Mouse (Mus musculus) testis, adult 2 months (tissue): Measurements from ENCODE around the gene Sp9. TPM values are rescaled to one million over a fixed set of nuclear protein-coding genes. Genes with fewer than 3 reads are reported as not detected.

Source experiments
- H3K27ac ChIP-seq: fragments of 200-500 bp; 2 replicates; pipeline ENCODE4 v1.5.1; 2012; ENCODE audit warnings: low read depth, low read length; ENCODE audit not compliant: control insufficient read depth, insufficient read depth
- H3K27me3 ChIP-seq: fragments of 200-500 bp; 2 replicates; pipeline ENCODE4 v1.6.1; 2012; ENCODE audit warnings: mild to moderate bottlenecking, low read length, moderate library complexity; ENCODE audit not compliant: control insufficient read depth, insufficient read depth
- H3K36me3 ChIP-seq: fragments of 200-500 bp; 2 replicates; pipeline ENCODE4 v1.6.1; 2012; ENCODE audit warnings: mild to moderate bottlenecking, low read length; ENCODE audit not compliant: control insufficient read depth, insufficient read depth
- H3K4me1 ChIP-seq: fragments of 200-500 bp; 2 replicates; pipeline ENCODE4 v1.6.1; 2012; ENCODE audit warnings: low read length; ENCODE audit not compliant: control insufficient read depth, insufficient read depth
- H3K4me3 ChIP-seq: fragments of 200-500 bp; 2 replicates; pipeline ENCODE4 v1.5.1; 2012; ENCODE audit warnings: low read depth, mild to moderate bottlenecking, low read length, moderate library complexity, mixed read lengths; ENCODE audit not compliant: control insufficient read depth
- CTCF ChIP-seq: fragments of 200-500 bp; IDR thresholded peaks from 2 replicates; pipeline ENCODE4 v1.5.1; 2012; ENCODE audit warnings: low read depth, mild to moderate bottlenecking, inconsistent platforms, low read length, moderate library complexity; ENCODE audit not compliant: control insufficient read depth, insufficient read depth, insufficient replicate concordance
- POLR2A ChIP-seq: fragments of 200-500 bp; IDR thresholded peaks from 2 replicates; pipeline ENCODE4 v1.6.1; 2012; ENCODE audit warnings: low read depth, mild to moderate bottlenecking, inconsistent platforms, low read length, moderate library complexity; ENCODE audit not compliant: control insufficient read depth
- polyA plus RNA-seq: library from polyadenylated mRNA; depleted of rRNA; stranded (reverse); fragments of >200 nt; gene quantifications from 2 replicates; pipeline ENCODE4 v1.2.3, GENCODE M21; 2012

Sp9 gene
- polyA plus RNA-seq, 1 experiment = 0.02 TPM

GRCm38 (mm10) chr2:73298154-73298553 is 26.4 kb downstream of the Sp9 start:
- no peaks in the 10 kb centered on the region; the same call in none of the 2 replicates for H3K36me3 ChIP-seq
- no peak overlapping the region for H3K4me3 ChIP-seq
- no peaks in the 10 kb centered on the region for H3K27me3 ChIP-seq
- no peak overlapping the region for H3K27ac ChIP-seq
- TF ChIP-seq CTCF (no peak), POLR2A (no peak)
- no peaks in the 10 kb centered on the region; the same call in 1 of the 2 replicates for H3K4me1 ChIP-seq

DNA sequence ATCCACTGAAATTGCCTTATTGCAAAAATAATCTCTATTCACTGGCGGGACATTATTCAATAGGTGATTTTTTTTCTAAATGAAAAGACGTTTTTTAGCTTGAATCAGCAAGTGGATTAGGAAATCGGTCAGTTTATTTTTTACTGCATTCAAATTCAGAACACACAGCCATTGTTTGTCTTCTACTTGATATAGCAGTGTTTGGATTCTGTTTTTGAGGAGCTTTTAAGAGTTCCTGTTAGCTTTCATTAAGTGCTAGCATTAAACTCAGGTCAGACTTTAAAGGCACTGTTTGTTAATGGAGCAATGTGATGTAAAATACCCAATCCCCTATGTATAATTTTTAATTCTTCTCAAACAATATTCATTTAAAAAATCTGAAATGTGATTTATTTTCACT is 27.1 kb downstream of the Sp9 start:
- no peaks in the 10 kb centered on the region; the same call in none of the 2 replicates for H3K36me3 ChIP-seq
- TF ChIP-seq CTCF (no peak), POLR2A (no peak)
- H3K4me3 ChIP-seq = no peak overlapping the region
- no peaks in the 10 kb centered on the region; the same call in 1 of the 2 replicates for H3K4me1 ChIP-seq
- no peaks in the 10 kb centered on the region for H3K27me3 ChIP-seq
- H3K27ac ChIP-seq = no peak overlapping the region

GRCm38 (mm10) chr2:73301979-73302378 is 30.3 kb downstream of the Sp9 start:
- Histone ChIP-seq H3K27me3 (no peaks in the 10 kb centered on the region), H3K36me3 (no peaks in the 10 kb centered on the region; the same call in none of the 2 replicates), H3K4me3 (no peak overlapping the region), H3K27ac (no peak overlapping the region), H3K4me1 (no peaks in the 10 kb centered on the region)
- TF ChIP-seq POLR2A (no peak), CTCF (no peak)

- Histone ChIP-seq H3K36me3 (no peaks in the 10 kb centered on the region; the same call in none of the 2 replicates), H3K4me1 (no peaks in the 10 kb centered on the region)
- TF ChIP-seq POLR2A = no peak
- no peak for TF ChIP-seq CTCF
Observed at GRCm38 (mm10) chr2:73302722-73303121, 31.0 kb downstream of the Sp9 start.

GRCm38 (mm10) chr2:73304506-73304905 is 32.8 kb downstream of the Sp9 start:
- Histone ChIP-seq H3K27ac (no peak overlapping the region), H3K4me1 (no peaks in the 10 kb centered on the region), H3K27me3 (no peaks in the 10 kb centered on the region), H3K4me3 (no peak overlapping the region), H3K36me3 (no peaks in the 10 kb centered on the region; the same call in none of the 2 replicates)
- TF ChIP-seq POLR2A (no peak), CTCF (no peak)

More at GRCm38 (mm10) chr2:73302722-73303121, 31.0 kb downstream of the Sp9 start:
- no peak overlapping the region for H3K27ac ChIP-seq
- H3K4me3 ChIP-seq = no peak overlapping the region
- H3K27me3 ChIP-seq = no peaks in the 10 kb centered on the region

- H3K4me1 ChIP-seq = no peaks in the 10 kb centered on the region
- H3K27ac ChIP-seq = no peak overlapping the region
- no peaks in the 10 kb centered on the region; the same call in none of the 2 replicates for H3K36me3 ChIP-seq
- no peaks in the 10 kb centered on the region for H3K27me3 ChIP-seq
- no peak for TF ChIP-seq POLR2A
- no peak overlapping the region for H3K4me3 ChIP-seq
Observed at GRCm38 (mm10) chr2:73306006-73306405, 34.3 kb downstream of the Sp9 start.

DNA sequence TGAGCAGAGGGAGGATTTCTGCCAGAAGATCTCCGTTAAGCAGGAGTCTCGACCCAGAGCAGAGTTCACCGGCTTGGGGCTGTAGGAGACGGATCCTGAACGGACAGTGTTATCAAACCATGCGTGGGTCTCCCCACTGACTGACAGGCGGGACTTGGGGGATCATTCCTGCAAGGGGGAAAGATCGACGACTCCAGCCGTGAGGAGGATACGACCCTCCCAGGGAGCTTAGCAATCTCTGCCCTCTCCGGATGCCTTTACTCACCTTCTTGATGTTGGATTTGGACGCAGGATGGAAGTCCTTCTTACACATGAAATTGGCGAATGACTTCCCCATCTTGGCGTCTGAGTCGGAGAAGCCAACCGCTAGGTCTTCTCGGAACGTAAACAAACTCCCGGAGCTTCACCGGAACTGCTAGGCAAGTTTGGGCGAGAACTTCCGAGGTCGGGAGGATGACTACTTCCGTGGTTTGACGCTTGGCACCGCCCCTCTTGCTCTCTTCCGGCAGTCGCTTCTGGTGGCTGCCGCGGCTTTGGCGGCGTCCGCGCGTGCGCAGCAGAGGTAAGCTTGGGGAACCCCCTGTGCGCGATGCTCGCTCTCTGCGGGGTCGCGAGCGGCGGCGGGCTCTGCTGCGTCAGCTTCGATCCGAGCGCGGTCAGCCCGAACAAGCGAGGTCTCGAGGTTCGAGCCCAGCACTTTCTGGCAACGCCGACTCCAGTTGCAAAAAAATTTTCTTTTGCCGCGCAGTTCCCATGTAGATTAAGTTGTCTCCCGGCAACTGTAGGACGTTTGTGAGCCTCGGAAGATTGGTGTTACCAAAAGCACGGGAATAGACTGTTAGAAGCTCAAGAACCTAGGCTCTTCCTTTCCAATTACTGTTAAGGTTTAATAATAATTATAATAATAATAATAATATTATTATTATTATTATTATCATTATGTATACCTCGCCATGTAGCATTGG is 40.7 kb downstream of the Sp9 start, which contains the start of the genes Scrn3 and Cir1:
Gene Scrn3 (plus strand): TSS at position 450 of the 965 bp plus-strand sequence.
Gene Cir1 (minus strand): TSS at position 550 of the 965 bp plus-strand sequence.
- Histone ChIP-seq H3K4me3 (peak within 1 kb of the TSS; percentile 91), H3K4me1 (peaks cover 3% of the 10 kb centered on the region), H3K27me3 (no peaks in the 10 kb centered on the region), H3K27ac (peak within 1 kb of the TSS; percentile 81), H3K36me3 (no peaks in the 10 kb centered on the region; the same call in 1 of the 2 replicates)
- TF ChIP-seq CTCF (no peak), POLR2A (peak; percentile 75)
